Mouse (Mus musculus): ENCODE results near the gene Mybph.
"Not testable (repeated sequence)": the region's sequence is repeated elsewhere in the genome, so short reads cannot be mapped to it uniquely, and the experiment has no call there.

The Mybph gene

GRCm38 (mm10) chr1:134235391-134235921 is 42.2 kb downstream of the Mybph start, which contains the start of gene Adora1:
TSS of gene Adora1 (minus strand) at chr1:134235431.
- no peak for DNase-seq

GRCm38 (mm10) chr1:134236142-134236541 is 42.9 kb downstream of the Mybph start:
- no peak for DNase-seq

- DNase-seq: no peak
Measured at GRCm38 (mm10) chr1:134237438-134237837, 44.2 kb downstream of the Mybph start.

GRCm38 (mm10) chr1:134240701-134241100 is 47.5 kb downstream of the Mybph start:
- DNase-seq: no peak

- no peak for DNase-seq
Measured at GRCm38 (mm10) chr1:134241298-134241697, 48.0 kb downstream of the Mybph start.

DNA sequence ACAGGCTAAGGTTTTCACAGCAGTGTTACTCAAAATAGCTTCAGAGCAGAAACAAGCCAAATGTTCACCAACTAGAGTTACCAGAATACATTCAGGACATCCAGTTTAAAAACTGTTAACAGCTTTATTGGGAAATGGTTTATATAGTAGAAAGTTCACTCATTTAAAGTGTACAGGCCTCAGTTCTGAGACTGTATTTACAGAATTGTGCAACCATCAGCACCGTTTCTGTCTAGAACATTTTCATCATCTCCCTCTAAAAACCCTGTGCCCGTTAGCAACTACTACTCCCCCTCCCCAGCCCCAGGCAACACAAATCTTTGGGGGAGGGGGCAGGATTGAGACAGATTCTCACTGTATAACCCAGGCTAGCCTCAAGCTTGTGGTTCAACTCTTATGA is 49.0 kb downstream of the Mybph start:
- DNase-seq: no peak

DNA sequence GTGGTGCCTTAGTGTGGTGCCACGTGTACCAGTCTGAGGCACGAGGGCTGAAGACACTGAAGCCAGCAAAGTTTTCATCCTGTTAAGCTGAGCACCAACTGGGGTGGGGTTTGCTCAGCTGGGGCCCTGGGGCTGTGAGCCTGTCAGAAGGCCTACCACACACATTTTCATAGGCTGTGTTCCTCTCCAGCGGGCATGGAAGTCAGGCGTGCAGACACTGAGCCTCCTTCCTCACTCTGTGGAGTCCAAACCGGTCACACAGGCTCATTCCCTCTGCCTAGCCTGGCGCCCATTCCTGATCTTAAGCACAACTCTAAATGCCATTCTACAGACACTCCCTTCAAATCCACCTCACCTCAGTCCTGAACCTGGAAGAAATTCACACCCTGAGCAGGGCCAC is 50.3 kb downstream of the Mybph start:
- no peak for DNase-seq

DNA sequence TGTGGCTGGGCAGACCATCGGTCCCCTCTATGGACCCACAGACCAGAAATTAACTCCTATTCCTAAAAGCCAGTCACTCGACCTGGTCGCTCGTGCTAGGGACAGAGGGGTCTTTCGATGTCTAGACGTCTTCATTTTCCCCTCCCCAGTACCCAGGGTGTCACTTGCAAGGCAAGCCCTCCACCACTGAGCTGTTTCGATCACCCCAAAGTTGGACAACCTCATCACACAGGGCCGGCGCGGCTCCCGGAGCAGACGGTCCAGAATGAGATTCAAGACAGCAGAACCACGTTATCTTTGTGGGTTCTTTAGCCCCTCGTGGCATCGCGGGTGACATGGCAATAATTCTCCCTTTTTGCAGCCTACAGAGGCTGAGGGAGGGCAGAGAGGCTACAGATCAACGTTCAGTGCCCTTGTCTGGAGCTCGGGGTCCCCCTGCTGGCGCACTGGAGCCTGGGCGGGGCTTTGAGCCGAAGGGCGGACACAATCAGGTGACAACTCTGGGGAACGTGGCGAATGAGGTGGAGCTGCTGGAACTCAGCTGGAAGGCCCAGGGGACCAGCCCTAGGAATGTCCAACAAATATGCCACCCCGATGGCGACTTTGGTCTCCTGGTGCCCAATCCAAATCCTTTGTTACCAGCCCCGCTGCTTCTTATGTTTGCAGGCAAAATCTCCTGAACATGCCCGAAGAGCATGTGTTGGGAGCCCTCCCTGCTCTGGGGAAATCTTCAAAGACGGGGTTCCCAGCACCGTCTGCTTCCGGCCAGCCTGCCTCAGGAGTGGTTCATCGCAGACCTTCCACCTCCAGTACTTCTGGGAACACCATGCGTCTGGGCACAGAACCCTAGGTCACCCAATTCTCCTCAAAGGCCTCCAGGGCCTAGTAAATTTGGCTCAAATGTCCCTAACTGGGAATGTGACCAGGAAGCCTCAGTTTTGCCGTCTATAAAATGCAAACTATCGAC is 51.0 kb downstream of the Mybph start:
- DNase-seq: peak; percentile 85

DNA sequence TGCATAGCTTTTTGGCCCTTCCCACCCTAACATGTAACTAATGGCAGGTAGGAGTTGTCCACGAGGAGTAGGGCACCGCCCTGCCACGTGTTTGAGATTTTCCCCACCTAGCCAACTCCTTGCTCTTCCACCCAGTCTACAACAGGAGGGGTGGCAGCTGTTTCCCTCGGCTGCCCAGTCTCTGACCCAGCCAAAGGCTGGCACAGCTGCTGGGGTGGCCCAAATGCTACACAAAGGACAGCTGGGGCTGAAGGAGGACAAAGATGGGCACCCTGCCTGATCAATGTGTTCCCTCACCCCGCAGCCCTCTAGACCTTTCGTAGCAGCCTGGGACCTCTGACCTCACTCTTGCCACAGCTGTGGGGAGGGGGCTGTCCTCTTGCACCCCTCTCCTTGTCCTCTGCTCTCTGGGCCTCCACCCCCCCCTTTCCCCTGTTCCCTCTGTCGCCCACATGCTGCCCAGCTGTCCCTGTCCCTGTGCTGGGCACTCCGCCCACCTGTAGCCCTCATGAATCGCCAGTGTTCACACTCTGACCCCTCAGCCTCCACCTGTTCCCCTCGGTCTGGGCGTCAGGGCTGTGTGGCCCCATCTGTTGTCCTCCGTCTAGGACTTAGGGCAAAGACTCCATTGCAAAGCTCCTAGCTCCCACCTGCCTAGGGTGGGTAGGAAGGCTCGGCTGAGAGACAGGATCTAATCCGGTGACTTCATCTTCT is 51.9 kb downstream of the Mybph start:
- no peak for DNase-seq

- no peak for DNase-seq
Measured at GRCm38 (mm10) chr1:134246590-134246989, 53.3 kb downstream of the Mybph start.

DNA sequence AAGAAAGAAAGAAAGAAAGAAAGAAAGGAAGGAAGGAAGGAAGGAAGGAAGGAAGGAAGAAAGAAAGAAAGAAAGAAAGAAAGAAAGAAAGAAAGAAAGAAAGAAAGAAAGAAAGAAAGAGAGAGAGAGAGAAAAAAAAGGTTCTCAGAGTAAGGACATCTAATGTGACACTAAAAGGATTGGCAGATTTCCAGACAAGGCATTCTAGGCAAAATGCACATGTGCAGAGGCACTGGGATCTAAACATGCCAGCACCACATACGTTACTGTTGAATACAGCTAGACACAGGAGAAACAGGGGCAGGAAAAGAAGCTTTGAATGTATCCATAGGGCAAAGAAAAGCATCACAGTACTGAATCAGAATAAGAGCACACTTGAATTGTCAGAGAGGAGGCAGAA is 56.4 kb downstream of the Mybph start:
- not testable (repeated sequence) for DNase-seq
